Comparison of ENCODE assay signal across 22 mouse cellular contexts in the genomic region with DNA sequence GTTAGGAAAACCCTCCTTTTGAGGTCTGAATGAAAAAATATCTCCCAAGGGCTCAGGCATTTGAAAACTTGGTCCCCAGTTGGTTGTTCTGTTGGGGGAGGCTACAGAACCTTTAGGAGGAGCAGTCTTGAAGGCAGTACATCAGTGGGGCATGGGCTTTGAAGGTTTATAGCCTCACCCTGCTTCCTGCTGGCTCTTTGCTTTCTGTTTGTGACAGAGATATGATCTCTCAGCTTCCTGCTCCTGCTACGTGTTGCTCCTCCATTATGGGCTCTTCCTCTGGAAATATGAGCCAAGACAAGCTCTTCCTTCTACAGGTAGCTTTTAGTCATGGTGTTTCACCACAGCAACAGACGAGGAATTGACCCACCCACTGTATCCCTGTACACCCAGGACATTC. TPM values are rescaled to one million over a fixed set of nuclear protein-coding genes. Genes with fewer than 3 reads are reported as not detected.
DNase-seq lines count a peak whose midpoint lies in the region; ATAC-seq lines count a peak whose summit lies in the region.
"Had no signal": no experiment of that assay in that cellular context is flagged by ENCODE, and none has a peak within 500 bp of the region (broad histone marks: within the 10 kb centered on the region; RNA-seq: fewer than 3 reads in every experiment).

No protein-coding gene starts in this region.

- peak; percentile 70 for DNase-seq in CD4-positive helper T cell, adult 2 months (ENCODE audit: low read depth, low spot score)
- peak; percentile 68 for DNase-seq in thymus, postnatal 0 days (ENCODE audit: low spot score)
- no peak for DNase-seq in cerebellum, postnatal 36 days
- no peak for DNase-seq in embryo, embryonic 11 days
- DNase-seq: adrenal gland, adult 2 months; cerebellum, adult 11 months; gastrocnemius, postnatal 25 days; heart, postnatal 10 days; kidney, adult 2 months; kidney, postnatal 25 days; spleen, adult 18-20 months had no signal

- ATAC-seq in intestine, embryonic 16.5 days, result peak; percentile 66
- no peak for ATAC-seq in intestine, embryonic 15.5 days
- ATAC-seq in common myeloid progenitor, adult 5-6 weeks (replicated peaks; ENCODE audit: low read depth, poor library complexity, severe bottlenecking), result 0 out of 2 replicates have a peak, but pooled peaks have one; percentile 27
- no peak for ATAC-seq in erythroblast, adult 5-6 weeks (replicated peaks; ENCODE audit: low FRiP score, poor library complexity, severe bottlenecking)
- ATAC-seq: midbrain, embryonic 16.5 days had no signal

- no peaks in the 10 kb centered on the region for H3K9me3 ChIP-seq in intestine, embryonic 16.5 days (ENCODE audit: control insufficient read depth, low read length)
- no peaks in the 10 kb centered on the region for H3K9me3 ChIP-seq in intestine, embryonic 15.5 days
- H3K9me3 ChIP-seq: embryonic facial prominence, embryonic 13.5 days; heart, embryonic 10.5 days; hindbrain, embryonic 12.5 days; liver, embryonic 15.5 days; stomach, embryonic 15.5 days had no signal

- 20% methylated on average over 2 of the region's 2 CpGs for WGBS in intestine, embryonic 16.5 days
- WGBS in intestine, embryonic 15.5 days, result 20% methylated on average over 2 of the region's 2 CpGs

- no peaks in the 10 kb centered on the region for H3K36me3 ChIP-seq in intestine, embryonic 16.5 days (ENCODE audit: control insufficient read depth, insufficient read depth, low read length)
- H3K36me3 ChIP-seq in intestine, embryonic 15.5 days, result no peaks in the 10 kb centered on the region
- H3K36me3 ChIP-seq: embryonic facial prominence, embryonic 13.5 days; heart, embryonic 10.5 days; hindbrain, embryonic 12.5 days; liver, embryonic 15.5 days; stomach, embryonic 15.5 days had no signal

- no peak overlapping the region for H3K4me3 ChIP-seq in intestine, embryonic 16.5 days (ENCODE audit: low read length)
- no peak overlapping the region for H3K4me3 ChIP-seq in intestine, embryonic 15.5 days (replicated peaks)
- H3K4me3 ChIP-seq: embryonic facial prominence, embryonic 13.5 days; heart, embryonic 10.5 days; hindbrain, embryonic 12.5 days; liver, embryonic 15.5 days; stomach, embryonic 15.5 days had no signal

- no peak overlapping the region for H3K27ac ChIP-seq in intestine, embryonic 16.5 days (ENCODE audit: low read length)
- no peak overlapping the region for H3K27ac ChIP-seq in intestine, embryonic 15.5 days
- H3K27ac ChIP-seq: embryonic facial prominence, embryonic 13.5 days; heart, embryonic 10.5 days; hindbrain, embryonic 12.5 days; liver, embryonic 15.5 days; macrophage; stomach, embryonic 15.5 days had no signal

- H3K4me2 ChIP-seq in intestine, embryonic 16.5 days (ENCODE audit: low read depth, low read length), result no peak overlapping the region
- H3K4me2 ChIP-seq in intestine, embryonic 15.5 days (replicated peaks), result no peak overlapping the region
- H3K4me2 ChIP-seq: embryonic facial prominence, embryonic 13.5 days; hindbrain, embryonic 12.5 days; liver, embryonic 15.5 days; stomach, embryonic 15.5 days had no signal

- peaks cover 4% of the 10 kb centered on the region; the same call in 1 of the 2 replicates for H3K4me1 ChIP-seq in intestine, embryonic 16.5 days (ENCODE audit: control insufficient read depth, insufficient read depth, low read length)
- 0 out of 2 replicates have a peak, but pooled peaks cover 4% of the 10 kb centered on the region for H3K4me1 ChIP-seq in intestine, embryonic 15.5 days (replicated peaks)
- H3K4me1 ChIP-seq: embryonic facial prominence, embryonic 13.5 days; heart, embryonic 10.5 days; hindbrain, embryonic 12.5 days; liver, embryonic 15.5 days; stomach, embryonic 15.5 days had no signal

- no peaks in the 10 kb centered on the region for H3K27me3 ChIP-seq in intestine, embryonic 16.5 days (replicated peaks; ENCODE audit: control insufficient read depth, insufficient read depth, low read length)
- H3K27me3 ChIP-seq in intestine, embryonic 15.5 days (replicated peaks), result no peaks in the 10 kb centered on the region
- H3K27me3 ChIP-seq: embryonic facial prominence, embryonic 13.5 days; hindbrain, embryonic 12.5 days; liver, embryonic 15.5 days; stomach, embryonic 15.5 days had no signal

- no peak overlapping the region for H3K9ac ChIP-seq in intestine, embryonic 16.5 days (ENCODE audit: low read depth, low read length)
- H3K9ac ChIP-seq in intestine, embryonic 15.5 days, result no peak overlapping the region
- H3K9ac ChIP-seq: embryonic facial prominence, embryonic 13.5 days; hindbrain, embryonic 12.5 days; liver, embryonic 15.5 days; stomach, embryonic 15.5 days had no signal

RNA-seq across cellular contexts. Expression of gene Pum2, which starts 11.8 kb away (rescaled TPM):
- polyA plus RNA-seq in intestine, embryonic 16.5 days (2015; fragmentation: Nextera tagmentation; extraction: Ambion mirVana), result 31.9 and 34.3 TPM in 2 replicates
- polyA plus RNA-seq in intestine, embryonic 15.5 days (2015; fragmentation: Nextera tagmentation; extraction: Ambion mirVana), result 37.7 and 43.5 TPM in 2 replicates
- total RNA-seq in common myeloid progenitor, adult 5-6 weeks (2017), result 201 and 210 TPM in 2 replicates
- polyA plus RNA-seq in thymus, postnatal 0 days (2015; fragmentation: Nextera tagmentation; extraction: Ambion mirVana), result 46.9 and 54.6 TPM in 2 replicates
- 73.8 and 78.0 TPM in 2 replicates for total RNA-seq in erythroblast, adult 5-6 weeks (2015; ENCODE audit: low replicate concordance)
- total RNA-seq in erythroblast, adult 5-6 weeks (2017; ENCODE audit: low replicate concordance), result 76.8 and 82.9 TPM in 2 replicates

Comparison
In these comparisons a context has a peak if more than half of its experiments do, and no peak if none do; other contexts are left out.
1. ATAC-seq: peak in intestine, embryonic 16.5 days (single experiment) and common myeloid progenitor, adult 5-6 weeks (single experiment); none in intestine, embryonic 15.5 days (single experiment) and erythroblast, adult 5-6 weeks (single experiment).
2. DNase-seq: peak in CD4-positive helper T cell, adult 2 months (single experiment) and thymus, postnatal 0 days (single experiment); none in cerebellum, postnatal 36 days (0 of 2) and embryo, embryonic 11 days (single experiment).